In genomic region chr6:37464585-37464984, GRCm38 (mm10) we compare ENCODE assay signal across 8 mouse cellular contexts. TPM values are rescaled to one million over a fixed set of nuclear protein-coding genes. Genes with fewer than 3 reads are reported as not detected.
DNase-seq lines count a peak whose midpoint lies in the region; ATAC-seq and TF ChIP-seq lines count a peak whose summit lies in the region.

No protein-coding gene starts in this region.

- peak; percentile 78 for DNase-seq in heart, adult 11 months
- DNase-seq in heart, postnatal 4 days = no peak
- DNase-seq in liver, embryonic 14.5 days (ENCODE audit: low read depth in 3 of 3, low spot score in 3 of 3) = no peak
- DNase-seq in right cerebral cortex, postnatal 36 days (ENCODE audit: low spot score in 2 of 2) = no peak
- DNase-seq in gastrocnemius, postnatal 10 days = no peak

- peak overlapping the region; percentile 74 for H3K9ac ChIP-seq in heart, embryonic 13.5 days
- H3K9ac ChIP-seq in liver, embryonic 14.5 days (replicated peaks) = peak overlapping the region; percentile 28
- peak overlapping the region; percentile 65 for H3K9ac ChIP-seq in stomach, embryonic 16.5 days (ENCODE audit: low read length)

- 0 out of 2 replicates have a peak, but pooled peaks cover 4% of the 10 kb centered on the region for H3K27me3 ChIP-seq in E14TG2a.4 (ENCODE audit: insufficient read depth, low read length)
- H3K27me3 ChIP-seq in heart, embryonic 13.5 days (replicated peaks) = peaks cover 6% of the 10 kb centered on the region; the same call in 1 of the 2 replicates
- H3K27me3 ChIP-seq in liver, embryonic 14.5 days (ENCODE audit: control insufficient read depth, insufficient read depth, low read length) = no peaks in the 10 kb centered on the region
- no peaks in the 10 kb centered on the region for H3K27me3 ChIP-seq in stomach, embryonic 16.5 days (ENCODE audit: control insufficient read depth, insufficient read depth, low read length)

- H3K36me3 ChIP-seq in E14TG2a.4 (ENCODE audit: insufficient read depth, low read length) = no peaks in the 10 kb centered on the region
- H3K36me3 ChIP-seq in heart, embryonic 13.5 days = no peaks in the 10 kb centered on the region
- no peaks in the 10 kb centered on the region for H3K36me3 ChIP-seq in liver, embryonic 14.5 days (replicated peaks; ENCODE audit: control insufficient read depth, insufficient read depth, low read depth)
- no peaks in the 10 kb centered on the region for H3K36me3 ChIP-seq in stomach, embryonic 16.5 days (ENCODE audit: control insufficient read depth, insufficient read depth, low read length)

- peaks cover 9% of the 10 kb centered on the region for H3K9me3 ChIP-seq in E14TG2a.4 (ENCODE audit: low read length)
- peaks cover 4% of the 10 kb centered on the region; the same call in 1 of the 2 replicates for H3K9me3 ChIP-seq in heart, embryonic 13.5 days
- no peaks in the 10 kb centered on the region for H3K9me3 ChIP-seq in liver, embryonic 14.5 days (ENCODE audit: control insufficient read depth, low read length)
- no peaks in the 10 kb centered on the region for H3K9me3 ChIP-seq in stomach, embryonic 16.5 days (replicated peaks; ENCODE audit: control insufficient read depth, low read length)

- TF ChIP-seq CTCF in E14TG2a.4 (conservative IDR thresholded peaks at IDR 0.05; ENCODE audit: low read length) = no peak
- TF ChIP-seq CTCF in liver, embryonic 14.5 days (IDR thresholded peaks at IDR 0.05; ENCODE audit: low read depth) = no peak

- H3K27ac ChIP-seq in heart, embryonic 13.5 days (replicated peaks) = peak overlapping the region; percentile 48; the same call in 1 of the 2 replicates
- no peak overlapping the region for H3K27ac ChIP-seq in liver, embryonic 14.5 days
- H3K27ac ChIP-seq in stomach, embryonic 16.5 days (ENCODE audit: low read length) = no peak overlapping the region

- H3K4me1 ChIP-seq in E14TG2a.4 (replicated peaks; ENCODE audit: low read depth, low read length) = peaks cover 8% of the 10 kb centered on the region
- 0 out of 2 replicates have a peak, but pooled peaks cover 3% of the 10 kb centered on the region for H3K4me1 ChIP-seq in heart, embryonic 13.5 days
- peaks cover 0 to 5% of the 10 kb centered on the region in 2 experiments; a peak in 2 of 4 replicates for H3K4me1 ChIP-seq in liver, embryonic 14.5 days (replicated peaks; ENCODE audit: control insufficient read depth in 2 of 2, insufficient read depth in 2 of 2, low read length in 1 of 2)
- H3K4me1 ChIP-seq in stomach, embryonic 16.5 days (ENCODE audit: control insufficient read depth, insufficient read depth, low read length) = no peaks in the 10 kb centered on the region

- H3K4me3 ChIP-seq in E14TG2a.4 (replicated peaks; ENCODE audit: low read length) = peak overlapping the region; percentile 15; the same call in 1 of the 2 replicates
- peak overlapping the region; percentile 54 for H3K4me3 ChIP-seq in heart, embryonic 13.5 days
- H3K4me3 ChIP-seq in liver, embryonic 14.5 days (ENCODE audit: insufficient read depth in 1 of 2, low read depth in 2 of 2, low read length in 2 of 2) = peak overlapping the region; percentile 52 to 60
- peak overlapping the region; percentile 47 for H3K4me3 ChIP-seq in stomach, embryonic 16.5 days (replicated peaks; ENCODE audit: low read length)

- no peak for TF ChIP-seq EP300 in liver, embryonic 14.5 days (IDR thresholded peaks at IDR 0.05; ENCODE audit: low read depth)

- WGBS in heart, embryonic 13.5 days = 4% methylated on average over 5 of the region's 5 CpGs
- 5% methylated on average over 5 of the region's 5 CpGs for WGBS in liver, embryonic 14.5 days (ENCODE audit: insufficient replicate concordance)
- whole genome bisulfite sequencing in stomach, embryonic 16.5 days = 5% methylated on average over 5 of the region's 5 CpGs

- ATAC-seq in heart, embryonic 13.5 days (ENCODE audit: extremely low read depth, insufficient number of reproducible peaks, low FRiP score, low TSS enrichment) = no peak
- peak; percentile 51; the same call in 1 of the 2 replicates for ATAC-seq in liver, embryonic 14.5 days (ENCODE audit: insufficient read depth)
- no peak for ATAC-seq in stomach, embryonic 16.5 days (ENCODE audit: insufficient read depth, low FRiP score)

- peak overlapping the region; percentile 72 for H3K4me2 ChIP-seq in heart, embryonic 13.5 days
- peak overlapping the region; percentile 55 for H3K4me2 ChIP-seq in liver, embryonic 14.5 days (ENCODE audit: low read depth)
- H3K4me2 ChIP-seq in stomach, embryonic 16.5 days (ENCODE audit: low read depth, low read length) = peak overlapping the region; percentile 54

RNA-seq across cellular contexts. Expression of gene Creb3l2, which starts 22.6 kb away (rescaled TPM):
- 10 to 100 TPM; 61.7 to 66.7 TPM for total RNA-seq in heart, postnatal 4 days (2021)
- 29.9 and 30.1 TPM in 2 replicates for polyA plus RNA-seq in heart, embryonic 13.5 days (2015; fragmentation: Nextera tagmentation; extraction: Ambion mirVana)
- 1.8 and 1.9 TPM in 2 replicates for polyA plus RNA-seq in liver, embryonic 14.5 days (2012; rRNA removed)
- 2.7 TPM in 2 replicates for polyA plus RNA-seq in liver, embryonic 14.5 days (2014; fragmentation: Nextera tagmentation; extraction: Ambion mirVana)
- polyA plus RNA-seq in stomach, embryonic 16.5 days (2015; fragmentation: Nextera tagmentation; extraction: Ambion mirVana) = 18.6 and 20.3 TPM in 2 replicates
- total RNA-seq in gastrocnemius, postnatal 10 days (2021) = 10 to 100 TPM; 18.2 to 24.0 TPM
